Mouse (Mus musculus) mature B cell (primary cell): ENCODE data around the gene Dram1.

Source experiments
- in situ Hi-C: fragments of 300-500 bp; cut with MboI; formaldehyde crosslinking; loops from 2 replicates; pipeline ENCODE4 v1.14.3; 2019

Gene Dram1

GRCm38 (mm10) chr10:88296991-88297390, 81.9 kb downstream of the Dram1 start:
- in situ Hi-C loops = no loop called here

GRCm38 (mm10) chr10:88295091-88295490, 83.8 kb downstream of the Dram1 start:
- in situ Hi-C loops = no loop called here

- in situ Hi-C loops = no loop called here
Observed at GRCm38 (mm10) chr10:88288061-88288460, 90.8 kb downstream of the Dram1 start.

DNA sequence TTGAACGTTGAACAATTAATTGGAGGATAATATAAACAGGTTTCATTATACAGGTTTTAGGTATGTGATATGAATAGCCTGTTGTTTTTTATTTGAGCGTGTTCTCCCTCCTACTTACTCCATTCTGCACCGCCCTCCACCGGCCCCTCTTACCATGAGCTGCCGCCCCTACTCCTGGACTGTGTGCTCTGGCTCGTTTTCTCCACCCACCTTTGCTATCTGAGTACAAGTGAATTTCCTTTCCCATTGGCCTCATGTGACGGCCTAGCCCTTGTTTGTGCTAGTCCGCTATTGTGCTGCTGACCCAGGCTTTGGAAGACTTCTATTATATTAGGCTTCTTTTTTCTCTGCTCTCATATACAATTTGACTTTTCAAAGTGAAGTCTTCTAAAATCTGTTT, 91.6 kb downstream of the Dram1 start:
- in situ Hi-C loops = no loop called here

DNA sequence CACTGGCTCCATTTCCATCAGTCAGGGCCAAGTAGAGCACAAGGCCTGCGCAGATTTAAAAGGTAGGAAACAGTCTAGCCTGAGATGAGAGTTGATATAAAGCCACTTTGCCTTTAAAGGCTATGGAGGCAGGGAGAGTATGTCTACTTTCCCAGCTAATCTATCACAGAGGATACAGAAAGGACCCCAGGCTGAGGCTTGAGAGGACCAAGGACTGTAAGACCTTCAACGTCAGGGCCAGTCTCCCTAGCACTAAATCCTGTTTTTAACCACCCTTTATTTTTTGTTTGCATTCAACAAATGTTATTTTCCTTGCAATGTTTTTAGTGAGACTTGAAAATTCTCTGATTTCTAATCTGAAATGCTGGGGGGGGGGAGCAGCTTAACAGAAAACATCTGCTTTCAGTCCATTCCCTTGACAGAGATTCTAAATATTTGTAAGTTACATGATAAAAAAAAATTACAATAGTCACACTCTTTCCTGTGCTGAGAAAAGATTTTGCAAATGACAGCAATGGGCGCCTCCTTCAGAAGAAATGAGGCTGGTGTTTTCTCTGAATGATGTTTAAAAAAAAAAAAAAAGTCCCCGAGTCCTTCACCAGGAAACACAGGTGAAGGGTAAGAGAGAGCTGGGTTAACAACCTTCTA, 94.4 kb downstream of the Dram1 start:
- in situ Hi-C loops = no loop called here

- in situ Hi-C loops = no loop called here
Observed at GRCm38 (mm10) chr10:88281699-88282098, 97.2 kb downstream of the Dram1 start.

- in situ Hi-C loops = no loop called here
Observed at GRCm38 (mm10) chr10:88274045-88274444, 104.8 kb downstream of the Dram1 start.
